Mouse (Mus musculus) intestine, embryonic 14.5 days (tissue): ENCODE data around the gene Myl6b. TPM values are rescaled to one million over a fixed set of nuclear protein-coding genes. Genes with fewer than 3 reads are reported as not detected.
A peak's percentile ranks its signal among the peaks of the same experiment; 100 is the strongest.

Source experiments
- ATAC-seq: fragments of 200-750 bp; cut with Nextera tagmentation; replicated peaks from 2 replicates; pipeline ENCODE4 v1.8.0; 2017; ENCODE audit warnings: low read depth, moderate number of reproducible peaks, moderate TSS enrichment, moderate library complexity; ENCODE audit not compliant: low FRiP score, low TSS enrichment
- DNase-seq: peaks from one replicate; pipeline ENCODE4 v3.0.0-alpha.2; 2018; ENCODE audit warnings: low spot score
- H3K27ac ChIP-seq: fragments of 300-500 bp; sonication (generic); 2 replicates; pipeline ENCODE4 v1.5.1; 2014; ENCODE audit warnings: low read depth, mild to moderate bottlenecking, control low read depth
- H3K27me3 ChIP-seq: fragments of 300-500 bp; sonication (generic); replicated peaks from 2 replicates; pipeline ENCODE4 v1.6.1; 2014; ENCODE audit warnings: low read length, control low read depth; ENCODE audit not compliant: control insufficient read depth, insufficient read depth
- H3K36me3 ChIP-seq: fragments of 300-500 bp; sonication (generic); 2 replicates; pipeline ENCODE4 v1.6.1; 2014; ENCODE audit warnings: low read length, control low read depth; ENCODE audit not compliant: control insufficient read depth, insufficient read depth
- H3K4me1 ChIP-seq: fragments of 300-500 bp; sonication (generic); replicated peaks from 2 replicates; pipeline ENCODE4 v1.6.1; 2014; ENCODE audit warnings: low read length, control low read depth, mixed read lengths; ENCODE audit not compliant: control insufficient read depth, insufficient read depth
- H3K4me2 ChIP-seq: fragments of 300-500 bp; sonication (generic); 2 replicates; pipeline ENCODE4 v1.6.1; 2014; ENCODE audit warnings: low read length
- H3K4me3 ChIP-seq: fragments of 300-500 bp; sonication (generic); 2 replicates; pipeline ENCODE4 v1.5.1; 2014; ENCODE audit warnings: low read depth, low read length, control low read depth, mixed read lengths
- H3K9ac ChIP-seq: fragments of 300-500 bp; sonication (generic); 2 replicates; pipeline ENCODE4 v1.6.1; 2014; ENCODE audit warnings: mild to moderate bottlenecking, low read length
- H3K9me3 ChIP-seq: fragments of 300-500 bp; sonication (generic); 2 replicates; pipeline ENCODE4 v1.6.1; 2016; ENCODE audit warnings: low read length, control low read depth; ENCODE audit not compliant: control insufficient read depth
- WGBS: fragments of 180-500 bp; shearing (Covaris S2); extraction: QIAGEN DNeasy Blood & Tissue Kit; methylation state at CpG from one replicate; pipeline ENCODE4 v1.1.7; 2014; 5-methylcytosine and 5-hydroxymethylcytosine counted together
- polyA plus RNA-seq: library from polyadenylated mRNA; unstranded; fragments of >200 nt; fragmentation: Nextera tagmentation; extraction: Ambion mirVana; gene quantifications from 2 replicates; pipeline ENCODE4 v1.2.1, GENCODE M21; 2014

The Myl6b gene
- polyA plus RNA-seq, 1 experiment from 2014 or later, result 3.1 TPM

DNA sequence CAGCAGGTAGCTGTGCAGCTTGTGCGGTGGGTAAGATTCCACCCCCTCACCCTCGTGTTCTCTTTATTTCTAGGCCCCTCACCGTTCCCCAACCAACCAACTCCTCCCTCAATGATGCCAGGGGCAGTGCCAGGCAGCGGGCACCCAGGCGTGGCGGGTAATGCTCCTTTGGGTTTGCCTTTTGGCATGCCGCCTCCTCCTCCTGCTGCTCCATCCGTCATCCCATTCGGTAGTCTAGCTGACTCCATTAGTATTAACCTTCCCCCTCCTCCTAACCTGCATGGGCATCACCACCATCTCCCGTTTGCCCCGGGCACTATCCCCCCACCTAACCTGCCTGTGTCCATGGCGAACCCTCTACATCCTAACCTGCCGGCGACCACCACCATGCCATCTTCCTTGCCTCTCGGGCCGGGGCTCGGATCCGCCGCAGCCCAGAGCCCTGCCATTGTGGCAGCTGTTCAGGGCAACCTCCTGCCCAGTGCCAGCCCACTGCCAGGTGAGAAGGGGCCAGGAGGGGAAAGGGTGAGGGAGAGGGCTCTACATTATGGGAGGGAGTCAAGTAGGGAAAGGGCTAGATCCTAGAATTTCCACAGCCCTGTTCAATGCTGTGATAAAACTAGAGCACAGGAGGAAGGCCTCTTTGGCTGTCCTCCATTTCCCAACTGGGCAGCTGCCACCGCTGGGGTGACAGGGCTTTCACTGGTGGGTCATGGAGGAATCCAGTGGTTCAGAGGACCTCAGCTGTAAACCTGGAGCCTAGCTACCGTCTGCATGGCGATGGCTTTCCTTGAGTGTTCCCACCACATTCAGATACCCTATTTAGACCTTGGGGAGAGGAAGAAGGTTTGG, 10.4 kb downstream of the Myl6b start:
- WGBS, result 90% methylated on average over 22 of the region's 22 CpGs

DNA sequence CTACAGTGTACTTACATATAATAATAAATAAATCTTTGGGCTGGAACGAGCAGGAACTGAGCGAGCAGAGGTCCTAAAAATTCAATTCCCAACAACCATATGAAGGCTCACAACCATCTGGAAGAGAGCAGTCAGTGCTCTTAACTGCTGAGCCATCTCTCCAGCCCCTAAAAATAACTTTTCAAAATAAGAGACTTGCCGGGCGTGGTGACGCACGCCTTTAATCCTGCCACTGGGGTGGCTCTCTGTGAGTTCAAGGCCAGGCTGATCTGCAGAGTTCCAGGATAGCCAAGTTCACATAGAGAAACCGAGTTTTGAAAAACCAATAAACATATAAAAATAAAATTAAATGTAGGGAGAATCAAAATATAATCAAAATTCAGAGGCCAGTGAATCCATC, 12.1 kb downstream of the Myl6b start:
- H3K9ac ChIP-seq, result no peak overlapping the region
- H3K36me3 ChIP-seq, result peaks cover 90% of the 10 kb centered on the region
- DNase-seq (no peak), ATAC-seq (no peak)
- no peak overlapping the region for H3K27ac ChIP-seq
- no peak overlapping the region for H3K4me3 ChIP-seq
- H3K27me3 ChIP-seq, result no peaks in the 10 kb centered on the region
- H3K4me2 ChIP-seq, result no peak overlapping the region
- H3K9me3 ChIP-seq, result no peaks in the 10 kb centered on the region
- WGBS, result 84% methylated on average over 7 of the region's 7 CpGs
- H3K4me1 ChIP-seq, result peaks cover 5% of the 10 kb centered on the region; the same call in 1 of the 2 replicates

More for the DNA sequence above, 10.4 kb downstream of the Myl6b start:
- H3K9me3 ChIP-seq, result no peaks in the 10 kb centered on the region
- peak overlapping the region; percentile 33; the same call in 1 of the 2 replicates for H3K27ac ChIP-seq
- no peak for ATAC-seq
- H3K4me1 ChIP-seq, result peaks cover 14% of the 10 kb centered on the region; the same call in 1 of the 2 replicates
- no peak overlapping the region for H3K4me3 ChIP-seq
- no peak overlapping the region for H3K4me2 ChIP-seq
- no peaks in the 10 kb centered on the region for H3K27me3 ChIP-seq
- DNase-seq, result no peak
- H3K9ac ChIP-seq, result no peak overlapping the region
- peaks cover 83% of the 10 kb centered on the region for H3K36me3 ChIP-seq

DNA sequence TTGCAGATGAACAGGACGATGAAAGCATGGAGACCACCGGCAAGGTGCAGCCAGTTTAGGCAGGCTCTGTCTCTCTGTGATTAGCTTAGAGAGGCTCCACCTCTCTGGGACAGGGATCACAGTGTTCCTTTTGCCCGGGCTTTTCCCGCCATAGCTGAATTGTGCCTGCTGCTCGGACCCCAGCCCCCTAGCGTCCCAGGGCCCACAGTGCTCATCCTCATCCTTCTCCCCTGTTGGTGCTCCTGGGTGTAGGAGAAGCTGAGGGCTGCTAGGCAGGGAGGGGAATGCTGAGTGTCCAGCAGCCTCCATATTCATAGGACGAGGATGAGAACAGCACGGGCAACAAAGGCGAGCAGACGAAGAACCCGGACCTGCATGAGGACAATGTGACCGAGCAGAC, 24.1 kb downstream of the Myl6b start:
- no peak overlapping the region for H3K4me2 ChIP-seq
- no peak for ATAC-seq
- no peak overlapping the region for H3K9ac ChIP-seq
- no peak overlapping the region for H3K27ac ChIP-seq
- H3K36me3 ChIP-seq, result peaks cover 93% of the 10 kb centered on the region
- no peaks in the 10 kb centered on the region for H3K27me3 ChIP-seq
- no peaks in the 10 kb centered on the region for H3K9me3 ChIP-seq
- no peak for DNase-seq
- no peak overlapping the region for H3K4me3 ChIP-seq
- H3K4me1 ChIP-seq, result no peaks in the 10 kb centered on the region
- WGBS, result 91% methylated on average over 12 of the region's 12 CpGs

DNA sequence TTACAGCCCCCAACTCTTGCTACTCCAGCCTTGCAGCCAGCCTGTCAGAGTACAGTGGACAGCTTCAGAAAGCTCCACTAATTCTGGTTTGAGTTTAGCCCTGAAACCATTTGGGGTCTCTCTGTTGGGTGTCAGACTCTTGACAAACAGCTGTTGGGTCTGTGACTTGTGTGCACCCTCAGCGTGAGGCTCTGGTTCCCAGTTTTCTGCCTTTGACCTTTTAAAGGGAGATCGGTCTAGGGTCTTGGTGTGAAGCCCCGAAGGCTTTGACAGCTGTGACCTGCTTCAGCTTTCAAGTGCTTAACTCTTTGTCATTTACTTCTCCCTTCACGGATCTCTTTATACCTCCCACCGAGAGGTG, 38.2 kb downstream of the Myl6b start:
- Histone ChIP-seq H3K9ac (peak overlapping the region; percentile 88), H3K9me3 (no peaks in the 10 kb centered on the region), H3K27me3 (no peaks in the 10 kb centered on the region), H3K4me3 (peak overlapping the region; percentile 87), H3K27ac (peak overlapping the region; percentile 9; the same call in 1 of the 2 replicates), H3K4me2 (peak overlapping the region; percentile 78), H3K4me1 (peaks cover 15% of the 10 kb centered on the region), H3K36me3 (peaks cover 45% of the 10 kb centered on the region)
- peak; percentile 62 for DNase-seq
- 2% methylated on average over 5 of the region's 5 CpGs for WGBS
- ATAC-seq, result no peak

DNA sequence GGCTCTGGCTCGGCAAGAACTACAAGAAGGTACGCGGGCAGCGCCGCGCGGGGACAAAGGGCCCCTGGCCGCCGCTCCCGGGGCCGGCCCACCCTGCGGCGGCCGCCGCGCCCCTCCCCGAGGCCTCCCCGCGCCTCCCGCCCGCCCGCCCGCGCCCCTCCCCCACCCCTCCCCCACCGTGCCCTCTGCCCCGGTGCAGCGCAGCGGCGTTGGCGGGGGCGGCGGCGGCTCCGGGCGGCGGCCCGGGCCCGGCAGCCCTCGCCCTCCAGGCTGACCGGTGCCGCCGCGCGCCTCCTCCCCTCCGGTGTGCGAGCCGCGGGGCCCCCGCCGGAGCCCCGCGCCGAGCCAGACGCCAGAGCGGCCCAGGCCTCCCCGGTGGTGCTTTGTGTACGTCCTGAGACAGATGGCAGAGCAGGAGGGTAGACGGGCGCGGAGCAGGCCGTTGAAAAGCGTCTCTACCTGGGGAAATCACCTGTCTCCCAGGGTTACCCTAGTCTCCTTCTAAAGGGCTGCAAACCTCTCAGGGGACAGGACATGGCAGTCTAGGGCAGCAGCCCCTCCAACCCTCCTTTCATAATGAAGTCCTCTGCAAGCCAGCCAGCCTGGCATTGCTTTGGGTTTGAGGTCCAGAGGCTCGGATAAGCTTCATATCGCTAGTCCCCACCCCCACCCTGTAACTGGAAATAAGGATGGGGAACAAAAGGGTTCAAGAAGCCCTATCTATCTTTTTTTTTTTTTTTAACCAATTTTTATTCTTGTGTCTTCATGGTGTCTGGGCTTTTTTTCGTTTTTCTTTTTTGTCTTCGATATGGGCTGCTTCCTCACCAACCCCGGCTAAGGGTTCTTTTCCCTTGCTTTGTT, 38.8 kb downstream of the Myl6b start:
- WGBS, result under 1% methylated on average over 39 of the region's 67 CpGs
- peak overlapping the region; percentile 93 for H3K27ac ChIP-seq
- H3K9me3 ChIP-seq, result no peaks in the 10 kb centered on the region

DNA sequence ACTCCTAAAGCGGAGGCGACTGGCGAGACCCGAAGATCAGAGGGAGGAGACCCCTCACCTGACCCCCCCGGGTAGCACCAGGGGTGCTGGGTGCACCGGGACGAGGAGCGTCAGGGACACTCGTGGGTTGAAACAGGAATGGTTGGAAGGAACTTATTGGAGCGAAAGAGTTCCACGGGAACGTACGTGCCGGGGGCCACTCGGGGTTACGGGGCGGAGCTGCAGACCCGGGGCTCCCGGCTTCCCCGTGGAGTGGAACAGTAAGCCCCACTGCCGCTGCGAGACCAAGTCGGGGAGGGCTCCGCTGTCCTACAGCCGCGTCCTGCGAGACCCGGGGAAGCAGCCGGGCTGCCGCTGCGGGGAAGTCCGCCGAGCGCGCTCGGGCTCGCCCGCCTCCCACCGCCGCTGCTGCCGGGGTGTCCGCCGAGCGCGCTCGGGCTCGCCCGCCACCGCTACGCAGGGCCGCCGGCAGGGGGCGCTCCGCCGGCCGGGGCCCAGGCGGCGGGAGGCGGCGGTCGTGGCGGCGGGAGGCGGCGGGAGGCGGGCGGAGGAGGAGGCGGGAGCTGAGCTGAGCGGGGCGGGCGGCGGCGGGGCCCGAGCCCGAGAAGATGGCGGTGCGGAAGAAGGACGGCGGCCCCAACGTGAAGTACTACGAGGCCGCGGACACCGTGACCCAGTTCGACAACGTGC, 39.6 kb downstream of the Myl6b start, which contains the start of gene Smarcc2:
TSS of gene Smarcc2 (plus strand) at position 530 of the 690 bp plus-strand sequence.
- 0% methylated on average over 67 of the region's 86 CpGs for WGBS
- H3K4me1 ChIP-seq, result peaks cover 15% of the 10 kb centered on the region
- H3K4me3 ChIP-seq, result peak within 1 kb of the TSS; percentile 87

More for the DNA sequence above, 38.8 kb downstream of the Myl6b start:
- H3K9ac ChIP-seq, result peak overlapping the region; percentile 88
- peaks cover 39% of the 10 kb centered on the region for H3K36me3 ChIP-seq
- H3K27me3 ChIP-seq, result no peaks in the 10 kb centered on the region
- H3K4me2 ChIP-seq, result peak overlapping the region; percentile 78
- H3K4me3 ChIP-seq, result peak overlapping the region; percentile 87
- DNase-seq, result peak; percentile 79
- peaks cover 15% of the 10 kb centered on the region for H3K4me1 ChIP-seq
- ATAC-seq, result peak; percentile 73

DNA sequence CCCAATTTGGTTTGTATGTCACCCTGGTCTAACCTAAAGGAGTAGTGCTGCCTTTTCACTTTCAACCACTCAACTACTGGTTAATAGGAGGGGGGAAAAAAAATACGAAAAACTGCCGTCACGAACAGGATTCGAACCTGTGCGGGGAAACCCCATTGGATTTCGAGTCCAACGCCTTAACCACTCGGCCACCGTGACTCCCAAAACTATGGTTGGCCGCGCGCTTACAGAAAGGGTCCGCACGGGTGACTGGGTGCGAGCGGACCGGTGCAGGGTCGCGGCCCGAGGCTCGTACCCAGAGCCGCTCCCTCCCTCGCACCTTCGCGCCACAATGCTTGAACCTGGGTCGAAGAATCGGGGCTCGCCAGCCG, 40.2 kb downstream of the Myl6b start:
- Histone ChIP-seq H3K27me3 (no peaks in the 10 kb centered on the region), H3K4me2 (peak overlapping the region; percentile 58), H3K4me1 (peaks cover 15% of the 10 kb centered on the region), H3K9me3 (no peaks in the 10 kb centered on the region), H3K4me3 (peak overlapping the region; percentile 87), H3K36me3 (peaks cover 26% of the 10 kb centered on the region), H3K27ac (peak overlapping the region; percentile 93), H3K9ac (peak overlapping the region; percentile 88)
- WGBS, result under 1% methylated on average over 29 of the region's 29 CpGs
- ATAC-seq (peak; percentile 70), DNase-seq (peak; percentile 100)

More for the DNA sequence above, 39.6 kb downstream of the Myl6b start, which contains the start of gene Smarcc2:
- Histone ChIP-seq H3K27me3 (no peaks in the 10 kb centered on the region), H3K9me3 (no peaks in the 10 kb centered on the region), H3K9ac (peak within 1 kb of the TSS; percentile 88), H3K4me2 (peak within 1 kb of the TSS; percentile 78), H3K27ac (peak within 1 kb of the TSS; percentile 93), H3K36me3 (peaks cover 31% of the 10 kb centered on the region)
- ATAC-seq (peak; percentile 76), DNase-seq (peak; percentile 88)

DNA sequence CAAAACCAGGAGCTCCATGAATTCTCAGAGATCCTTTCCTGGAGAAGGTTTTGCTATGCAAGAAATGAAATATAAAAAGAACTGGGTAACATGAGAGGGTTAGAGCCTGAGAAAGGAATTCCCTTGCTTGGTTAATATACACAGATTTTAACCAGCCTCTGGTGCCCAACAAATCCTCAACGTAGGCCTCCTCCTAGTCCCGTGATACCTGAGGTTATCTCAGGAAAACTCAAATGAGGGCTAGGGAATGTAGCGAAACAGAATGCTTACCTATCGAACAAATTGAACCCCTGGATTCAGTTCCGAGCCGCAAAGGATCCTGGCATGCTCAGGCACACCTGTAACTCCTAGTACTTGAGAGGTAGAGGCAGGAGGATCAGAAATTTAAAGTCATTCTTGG, 40.8 kb downstream of the Myl6b start:
- Histone ChIP-seq H3K36me3 (peaks cover 19% of the 10 kb centered on the region), H3K4me2 (peak overlapping the region; percentile 58; the same call in 1 of the 2 replicates), H3K27ac (no peak overlapping the region), H3K9me3 (no peaks in the 10 kb centered on the region), H3K27me3 (no peaks in the 10 kb centered on the region), H3K9ac (no peak overlapping the region), H3K4me3 (no peak overlapping the region), H3K4me1 (peaks cover 15% of the 10 kb centered on the region)
- ATAC-seq (no peak), DNase-seq (no peak)
- WGBS, result 85% methylated on average over 6 of the region's 6 CpGs
